Mouse (Mus musculus) urinary bladder, adult 2 months (tissue): Measurements from ENCODE around the gene Prdm5. TPM values are rescaled to one million over a fixed set of nuclear protein-coding genes. Genes with fewer than 3 reads are reported as not detected.

ENCODE experiments used
- DNase-seq: peaks from one replicate; pipeline ENCODE4 v3.0.0; 2022; ENCODE audit warnings: low spot score
- polyA plus RNA-seq: library from polyadenylated mRNA; depleted of rRNA; stranded (reverse); fragments of >200 nt; gene quantifications from 2 replicates; pipeline ENCODE4 v1.2.3, GENCODE M21; 2012; rRNA removed

Prdm5 gene
- 12.0 and 12.4 TPM in 2 replicates for polyA plus RNA-seq

- DNase-seq: peak; percentile 39
Observed at GRCm38 (mm10) chr6:65778861-65779688, at the start of gene Prdm5. Prdm5 (plus strand) TSS chr6:65778988.

GRCm38 (mm10) chr6:65739442-65739841 lies 39.3 kb upstream of the Prdm5 start:
- no peak for DNase-seq

GRCm38 (mm10) chr6:65743144-65743870 lies 35.5 kb upstream of the Prdm5 start:
- DNase-seq: no peak

GRCm38 (mm10) chr6:65743871-65744202 lies 35.0 kb upstream of the Prdm5 start:
- no peak for DNase-seq

GRCm38 (mm10) chr6:65758214-65758613 lies 20.6 kb upstream of the Prdm5 start:
- no peak for DNase-seq

GRCm38 (mm10) chr6:65759174-65759573 lies 19.6 kb upstream of the Prdm5 start:
- no peak for DNase-seq

GRCm38 (mm10) chr6:65760073-65760472 lies 18.7 kb upstream of the Prdm5 start:
- no peak for DNase-seq

- no peak for DNase-seq
Observed at GRCm38 (mm10) chr6:65764459-65764858, 14.3 kb upstream of the Prdm5 start.

GRCm38 (mm10) chr6:65765057-65765456 lies 13.7 kb upstream of the Prdm5 start:
- no peak for DNase-seq

GRCm38 (mm10) chr6:65765752-65766397 lies 12.9 kb upstream of the Prdm5 start:
- DNase-seq: no peak

GRCm38 (mm10) chr6:65767911-65768310 lies 10.9 kb upstream of the Prdm5 start:
- no peak for DNase-seq

- DNase-seq: no peak
Observed at GRCm38 (mm10) chr6:65773566-65773965, 5.2 kb upstream of the Prdm5 start.

- DNase-seq: no peak
Observed at GRCm38 (mm10) chr6:65779689-65780233, 973 bp downstream of the Prdm5 start.

GRCm38 (mm10) chr6:65781441-65781840 lies 2.7 kb downstream of the Prdm5 start:
- DNase-seq: no peak

- no peak for DNase-seq
Observed at GRCm38 (mm10) chr6:65783670-65784069, 4.9 kb downstream of the Prdm5 start.

- no peak for DNase-seq
Observed at GRCm38 (mm10) chr6:65792923-65793322, 14.1 kb downstream of the Prdm5 start.

- no peak for DNase-seq
Observed at GRCm38 (mm10) chr6:65796552-65796951, 17.8 kb downstream of the Prdm5 start.

- DNase-seq: no peak
Observed at GRCm38 (mm10) chr6:65797276-65797675, 18.5 kb downstream of the Prdm5 start.

GRCm38 (mm10) chr6:65798390-65798789 lies 19.6 kb downstream of the Prdm5 start:
- DNase-seq: no peak

- no peak for DNase-seq
Observed at GRCm38 (mm10) chr6:65811685-65812084, 32.9 kb downstream of the Prdm5 start.

GRCm38 (mm10) chr6:65818039-65818747 lies 39.4 kb downstream of the Prdm5 start:
- DNase-seq: no peak

- DNase-seq: no peak
Observed at GRCm38 (mm10) chr6:65828656-65829055, 49.9 kb downstream of the Prdm5 start.
